Mouse (Mus musculus) E14TG2a.4 (cell line): ENCODE data around the gene Bmp2k.

ENCODE experiments used
- CTCF ChIP-seq: conservative IDR thresholded peaks from 2 replicates; pipeline ENCODE4 v1.5.1; 2014; ENCODE audit warnings: low read length
- NANOG ChIP-seq: IDR thresholded peaks from 2 replicates; pipeline ENCODE4 v1.6.1; 2014; ENCODE audit warnings: borderline replicate concordance, low read length, mixed read lengths
- POU5F1 ChIP-seq: IDR thresholded peaks from 2 replicates; pipeline ENCODE4 v1.6.1; 2014; ENCODE audit warnings: low read length, borderline replicate concordance

- TF ChIP-seq CTCF (no peak), POU5F1 (no peak), NANOG (no peak)
Measured at GRCm38 (mm10) chr5:96993057-96993456, 4.4 kb upstream of the Bmp2k start.
